Mouse (Mus musculus) kidney, postnatal 0 days (tissue): ENCODE measurements around the gene Ankrd13b. TPM values are rescaled to one million over a fixed set of nuclear protein-coding genes. Genes with fewer than 3 reads are reported as not detected.
A peak's percentile ranks its signal among the peaks of the same experiment; 100 is the strongest.
"Not testable (repeated sequence)": the region's sequence is repeated elsewhere in the genome, so short reads cannot be mapped to it uniquely, and the experiment has no call there.

ENCODE experiments used
- ATAC-seq: fragments of 200-750 bp; cut with Nextera tagmentation; replicated peaks from 2 replicates; pipeline ENCODE4 v1.8.0; 2017; ENCODE audit warnings: low read depth, moderate number of reproducible peaks, moderate TSS enrichment, moderate library complexity; ENCODE audit not compliant: low FRiP score
- DNase-seq: peaks from one replicate; pipeline ENCODE4 v3.0.0-alpha.2; 2016; ENCODE audit warnings: low spot score
- H3K27ac ChIP-seq: fragments of 300-500 bp; sonication (generic); 2 replicates; pipeline ENCODE4 v1.5.1; 2014; ENCODE audit warnings: mild to moderate bottlenecking
- H3K27me3 ChIP-seq: fragments of 300-500 bp; sonication (generic); 2 replicates; pipeline ENCODE4 v1.6.1; 2014; ENCODE audit warnings: low read length, mixed read lengths; ENCODE audit not compliant: insufficient read depth
- H3K36me3 ChIP-seq: fragments of 300-500 bp; sonication (generic); 2 replicates; pipeline ENCODE4 v1.6.1; 2014; ENCODE audit warnings: low read length, mixed read lengths; ENCODE audit not compliant: insufficient read depth
- H3K4me1 ChIP-seq: fragments of 300-500 bp; sonication (generic); replicated peaks from 2 replicates; pipeline ENCODE4 v1.6.1; 2014; ENCODE audit warnings: antibody characterized with exemption, low read length, mixed read lengths; ENCODE audit not compliant: insufficient read depth
- H3K4me2 ChIP-seq: fragments of 300-500 bp; sonication (generic); 2 replicates; pipeline ENCODE4 v1.6.1; 2014; ENCODE audit warnings: mild to moderate bottlenecking, low read length, moderate library complexity, mixed read lengths
- H3K4me3 ChIP-seq: fragments of 300-500 bp; sonication (generic); replicated peaks from 2 replicates; pipeline ENCODE4 v1.5.1; 2014; ENCODE audit warnings: low read depth, low read length
- H3K9ac ChIP-seq: fragments of 300-500 bp; sonication (generic); 2 replicates; pipeline ENCODE4 v1.6.1; 2014; ENCODE audit warnings: low read depth, low read length
- H3K9me3 ChIP-seq: fragments of 300-500 bp; sonication (generic); replicated peaks from 2 replicates; pipeline ENCODE4 v1.6.1; 2016; ENCODE audit warnings: low read length, inconsistent platforms, mixed read lengths
- CTCF ChIP-seq: IDR thresholded peaks from 2 replicates; pipeline ENCODE4 v1.5.1; 2016; ENCODE audit warnings: antibody characterized with exemption, low read depth, mild to moderate bottlenecking, moderate library complexity
- WGBS: fragments of 180-500 bp; shearing (Covaris S2); extraction: QIAGEN DNeasy Blood & Tissue Kit; methylation state at CpG from one replicate; pipeline ENCODE4 v1.1.7; 2014; 5-methylcytosine and 5-hydroxymethylcytosine counted together
- polyA plus RNA-seq: library from polyadenylated mRNA; unstranded; fragments of >200 nt; fragmentation: Nextera tagmentation; extraction: Ambion mirVana; gene quantifications from 2 replicates; pipeline ENCODE4 v1.2.1, GENCODE M21; 2015

The Ankrd13b gene
- 5.8 and 6.4 TPM in 2 replicates for polyA plus RNA-seq

GRCm38 (mm10) chr11:77489591-77490235, at the start of gene Ankrd13b:
TSS of gene Ankrd13b (minus strand) at chr11:77489678.
- peak; percentile 87 for DNase-seq
- TF ChIP-seq CTCF = no peak
- Histone ChIP-seq H3K9me3 (no peaks in the 10 kb centered on the region), H3K4me3 (peak within 1 kb of the TSS; percentile 85), H3K9ac (peak within 1 kb of the TSS; percentile 75), H3K4me1 (peaks cover 35% of the 10 kb centered on the region), H3K4me2 (peak within 1 kb of the TSS; percentile 100), H3K27me3 (no peaks in the 10 kb centered on the region), H3K27ac (no peak within 1 kb of the TSS), H3K36me3 (no peaks in the 10 kb centered on the region)
- under 1% methylated on average over 66 of the region's 87 CpGs for WGBS
- peak; percentile 19; the same call in 1 of the 2 replicates for ATAC-seq

- Histone ChIP-seq H3K4me2 (no peak overlapping the region), H3K36me3 (peaks cover 9% of the 10 kb centered on the region; the same call in 1 of the 2 replicates), H3K9me3 (no peaks in the 10 kb centered on the region), H3K4me1 (no peaks in the 10 kb centered on the region), H3K9ac (no peak overlapping the region), H3K27me3 (no peaks in the 10 kb centered on the region), H3K4me3 (no peak overlapping the region), H3K27ac (no peak overlapping the region)
- TF ChIP-seq CTCF = no peak
- DNase-seq (no peak), ATAC-seq (no peak)
- WGBS = 90% methylated on average over 4 of the region's 4 CpGs
These were observed 42.8 kb upstream of the Ankrd13b start for GRCm38 (mm10) chr11:77532202-77532846.

- no peak overlapping the region for H3K9ac ChIP-seq
- ATAC-seq (no peak), DNase-seq (no peak)
- H3K4me2 ChIP-seq = no peak overlapping the region
- no peaks in the 10 kb centered on the region for H3K27me3 ChIP-seq
- 92% methylated on average over 2 of the region's 2 CpGs for WGBS
- H3K4me3 ChIP-seq = no peak overlapping the region
- H3K4me1 ChIP-seq = no peaks in the 10 kb centered on the region
- H3K27ac ChIP-seq = no peak overlapping the region
- TF ChIP-seq CTCF = no peak
- 0 out of 2 replicates have a peak, but pooled peaks cover 1% of the 10 kb centered on the region for H3K36me3 ChIP-seq
- H3K9me3 ChIP-seq = no peaks in the 10 kb centered on the region
These were observed 41.4 kb upstream of the Ankrd13b start for GRCm38 (mm10) chr11:77530862-77531261.

GRCm38 (mm10) chr11:77529644-77530043, 40.2 kb upstream of the Ankrd13b start:
- DNase-seq (no peak), ATAC-seq (no peak)
- no peak overlapping the region for H3K4me2 ChIP-seq
- TF ChIP-seq CTCF = no peak
- H3K9me3 ChIP-seq = no peaks in the 10 kb centered on the region
- H3K9ac ChIP-seq = no peak overlapping the region
- H3K36me3 ChIP-seq = no peaks in the 10 kb centered on the region
- H3K4me3 ChIP-seq = no peak overlapping the region
- H3K27ac ChIP-seq = no peak overlapping the region
- no peaks in the 10 kb centered on the region for H3K4me1 ChIP-seq
- WGBS = 79% methylated on average over 3 of the region's 3 CpGs
- H3K27me3 ChIP-seq = no peaks in the 10 kb centered on the region

GRCm38 (mm10) chr11:77528420-77528819, 38.9 kb upstream of the Ankrd13b start:
- not testable (repeated sequence) for H3K4me2 ChIP-seq, H3K27ac ChIP-seq, ATAC-seq, H3K4me1 ChIP-seq, DNase-seq, H3K9ac ChIP-seq, H3K27me3 ChIP-seq, H3K36me3 ChIP-seq, H3K4me3 ChIP-seq, H3K9me3 ChIP-seq
- peak; percentile 3; the same call in 1 of the 2 replicates for TF ChIP-seq CTCF
- 85% methylated on average over 3 of the region's 3 CpGs for whole genome bisulfite sequencing

- 72% methylated on average over 3 of the region's 3 CpGs for WGBS
- H3K27me3 ChIP-seq = no peaks in the 10 kb centered on the region
- no peaks in the 10 kb centered on the region for H3K4me1 ChIP-seq
- H3K27ac ChIP-seq = no peak overlapping the region
- TF ChIP-seq CTCF = peak; percentile 21; the same call in 1 of the 2 replicates
- no peaks in the 10 kb centered on the region for H3K36me3 ChIP-seq
- no peak for DNase-seq
- H3K9me3 ChIP-seq = no peaks in the 10 kb centered on the region
- no peak overlapping the region for H3K9ac ChIP-seq
- H3K4me3 ChIP-seq = no peak overlapping the region
- H3K4me2 ChIP-seq = no peak overlapping the region
- ATAC-seq = no peak
These were observed 36.5 kb upstream of the Ankrd13b start for GRCm38 (mm10) chr11:77525804-77526486.
